Mouse (Mus musculus) macrophage (primary cell): Measurements from ENCODE around the gene G6pc. TPM values are rescaled to one million over a fixed set of nuclear protein-coding genes. Genes with fewer than 3 reads are reported as not detected.
"Not testable (repeated sequence)": the region's sequence is repeated elsewhere in the genome, so short reads cannot be mapped to it uniquely, and the experiment has no call there.

ENCODE experiments used
- H3K27ac ChIP-seq: fragments of 350-480 bp; formaldehyde crosslinking; 2 replicates; pipeline ENCODE4 v1.9.0; 2021
- H3K36me3 ChIP-seq: fragments of 350-480 bp; formaldehyde crosslinking; 2 replicates; pipeline ENCODE4 v1.9.0; 2021; ENCODE audit errors: inconsistent target
- H3K4me3 ChIP-seq: fragments of 350-480 bp; formaldehyde crosslinking; 2 replicates; pipeline ENCODE4 v1.9.0; 2021; ENCODE audit errors: inconsistent target
- H3K79me2 ChIP-seq: fragments of 350-480 bp; formaldehyde crosslinking; 2 replicates; pipeline ENCODE4 v1.9.0; 2021; ENCODE audit errors: inconsistent target
- WGBS: methylation state at CpG from one replicate; pipeline ENCODE4 v1.1.7; 2026; ENCODE audit warnings: inconsistent platforms; ENCODE audit not compliant: missing documents; 5-methylcytosine and 5-hydroxymethylcytosine counted together
- polyA plus RNA-seq: library from polyadenylated mRNA; stranded (reverse); fragments of 250-400 nt; gene quantifications from 3 replicates; pipeline ENCODE4 v1.2.4, GENCODE M21; 2018; ENCODE audit warnings: inconsistent platforms

The G6pc gene
- polyA plus RNA-seq, 1 experiment from 2014 or later = not detected

DNA sequence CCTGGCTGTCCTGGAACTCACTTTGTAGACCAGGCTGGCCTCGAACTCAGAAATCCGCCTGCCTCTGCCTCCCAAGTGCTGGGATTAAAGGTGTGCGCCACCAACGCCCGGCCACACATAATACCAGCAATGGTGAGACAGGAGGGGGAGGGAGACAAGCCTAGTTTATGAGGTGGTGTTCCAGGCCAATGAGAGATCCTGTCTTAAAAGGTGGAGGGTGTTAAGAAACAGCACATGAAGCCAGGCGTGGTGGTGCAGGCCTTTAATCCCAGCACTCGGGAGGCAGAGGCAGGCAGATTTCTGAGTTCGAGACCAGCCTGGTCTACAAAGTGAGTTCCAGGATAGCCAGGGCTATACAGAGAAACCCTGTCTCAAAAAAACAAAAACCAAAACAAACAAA lies 10.8 kb downstream of the G6pc start:
- H3K27ac ChIP-seq, H3K79me2 ChIP-seq, H3K36me3 ChIP-seq, H3K4me3 ChIP-seq: not testable (repeated sequence)
- 100% methylated on average over 6 of the region's 8 CpGs for WGBS

DNA sequence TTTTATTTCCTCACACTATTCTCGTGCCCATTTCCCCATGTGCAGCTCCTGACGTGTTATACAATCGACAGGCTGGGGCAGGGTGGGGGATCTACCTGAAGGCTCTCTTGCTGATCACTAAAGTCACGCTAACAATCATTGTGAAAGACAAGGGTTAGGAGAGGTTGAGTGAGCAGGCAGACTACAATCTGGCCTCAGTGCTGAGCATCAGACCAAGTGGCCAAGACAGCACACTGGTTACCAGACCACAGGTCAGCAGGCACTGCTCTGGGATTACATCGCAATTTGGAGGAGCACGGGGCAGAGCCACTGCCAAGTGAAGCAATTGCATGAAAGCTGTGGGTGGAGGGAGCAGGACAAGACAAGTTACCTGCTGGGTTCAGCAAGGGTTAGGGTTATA lies 11.6 kb downstream of the G6pc start:
- no peak overlapping the region for H3K4me3 ChIP-seq
- H3K79me2 ChIP-seq = no peaks in the 10 kb centered on the region
- WGBS = 76% methylated on average over 6 of the region's 6 CpGs
- no peak overlapping the region for H3K27ac ChIP-seq
- H3K36me3 ChIP-seq = no peaks in the 10 kb centered on the region

GRCm38 (mm10) chr11:101381817-101382216 lies 14.5 kb downstream of the G6pc start:
- H3K27ac ChIP-seq = no peak overlapping the region
- 51% methylated on average over 4 of the region's 4 CpGs for WGBS
- no peak overlapping the region for H3K4me3 ChIP-seq
- no peaks in the 10 kb centered on the region for H3K79me2 ChIP-seq
- no peaks in the 10 kb centered on the region for H3K36me3 ChIP-seq

- 5% methylated on average over 8 of the region's 8 CpGs for WGBS
- H3K4me3 ChIP-seq = no peak overlapping the region
- H3K27ac ChIP-seq = no peak overlapping the region
- no peaks in the 10 kb centered on the region for H3K36me3 ChIP-seq
- H3K79me2 ChIP-seq = no peaks in the 10 kb centered on the region
Measured at GRCm38 (mm10) chr11:101395110-101395509, 27.7 kb downstream of the G6pc start.

DNA sequence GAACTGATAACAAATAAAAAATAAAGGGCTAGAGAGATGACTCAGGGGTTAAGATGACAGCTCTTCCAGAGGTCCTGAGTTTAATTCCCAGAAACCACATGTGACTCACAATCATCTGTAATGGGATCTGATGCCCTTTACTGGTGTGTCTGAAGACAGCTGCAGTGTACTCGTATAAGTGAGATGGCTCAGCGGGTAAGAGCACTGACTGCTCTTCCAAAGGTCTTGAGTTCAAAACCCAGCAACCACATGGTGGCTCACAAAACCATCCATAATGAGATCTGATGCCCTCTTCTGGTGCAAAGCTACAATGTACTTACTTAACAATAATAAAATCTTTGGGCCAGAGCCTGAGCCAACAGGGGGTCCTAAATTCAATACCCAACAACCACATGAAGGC lies 47.9 kb downstream of the G6pc start:
- WGBS = 100% methylated on average over 2 of the region's 2 CpGs
- H3K27ac ChIP-seq = no peak overlapping the region
- H3K36me3 ChIP-seq = 0 out of 2 replicates have a peak, but pooled peaks cover 15% of the 10 kb centered on the region
- no peak overlapping the region for H3K4me3 ChIP-seq
- no peaks in the 10 kb centered on the region; the same call in 1 of the 2 replicates for H3K79me2 ChIP-seq

DNA sequence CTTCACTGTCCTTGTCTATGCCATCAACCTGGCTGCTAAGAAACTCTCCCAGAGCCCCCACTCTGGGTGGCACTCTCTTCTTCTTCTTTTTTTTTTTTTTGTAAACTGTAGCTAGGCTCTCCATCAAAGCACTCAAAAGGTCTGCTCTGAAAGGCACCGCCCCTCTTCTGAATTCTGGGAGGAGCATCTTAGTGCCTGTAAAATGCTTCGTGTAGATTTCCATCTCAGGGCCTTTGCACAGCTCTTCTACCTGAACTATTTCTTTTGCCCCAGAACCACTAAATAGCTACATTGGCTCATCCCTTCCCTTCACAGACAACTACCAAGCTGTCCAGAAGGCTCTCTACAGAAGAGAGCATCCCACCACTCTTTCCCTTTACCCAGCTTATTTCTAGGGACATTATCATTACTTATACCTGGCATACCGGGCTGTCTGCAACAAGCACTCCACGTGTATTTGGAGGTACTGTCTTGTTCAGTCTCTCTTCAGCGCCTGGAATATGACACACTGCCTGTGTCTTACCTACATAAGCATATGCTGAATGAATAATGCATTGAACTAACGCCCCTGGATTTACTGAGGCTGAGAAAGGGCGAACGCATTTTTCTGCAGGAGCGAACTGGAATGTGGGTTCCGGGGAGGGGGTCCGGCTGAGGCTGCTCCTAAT lies 49.2 kb downstream of the G6pc start:
- Histone ChIP-seq H3K79me2 (no peaks in the 10 kb centered on the region; the same call in 1 of the 2 replicates), H3K27ac (peak overlapping the region; percentile 21; the same call in 1 of the 2 replicates), H3K36me3 (0 out of 2 replicates have a peak, but pooled peaks cover 7% of the 10 kb centered on the region), H3K4me3 (peak overlapping the region; percentile 78)
- 3% methylated on average over 11 of the region's 11 CpGs for WGBS

DNA sequence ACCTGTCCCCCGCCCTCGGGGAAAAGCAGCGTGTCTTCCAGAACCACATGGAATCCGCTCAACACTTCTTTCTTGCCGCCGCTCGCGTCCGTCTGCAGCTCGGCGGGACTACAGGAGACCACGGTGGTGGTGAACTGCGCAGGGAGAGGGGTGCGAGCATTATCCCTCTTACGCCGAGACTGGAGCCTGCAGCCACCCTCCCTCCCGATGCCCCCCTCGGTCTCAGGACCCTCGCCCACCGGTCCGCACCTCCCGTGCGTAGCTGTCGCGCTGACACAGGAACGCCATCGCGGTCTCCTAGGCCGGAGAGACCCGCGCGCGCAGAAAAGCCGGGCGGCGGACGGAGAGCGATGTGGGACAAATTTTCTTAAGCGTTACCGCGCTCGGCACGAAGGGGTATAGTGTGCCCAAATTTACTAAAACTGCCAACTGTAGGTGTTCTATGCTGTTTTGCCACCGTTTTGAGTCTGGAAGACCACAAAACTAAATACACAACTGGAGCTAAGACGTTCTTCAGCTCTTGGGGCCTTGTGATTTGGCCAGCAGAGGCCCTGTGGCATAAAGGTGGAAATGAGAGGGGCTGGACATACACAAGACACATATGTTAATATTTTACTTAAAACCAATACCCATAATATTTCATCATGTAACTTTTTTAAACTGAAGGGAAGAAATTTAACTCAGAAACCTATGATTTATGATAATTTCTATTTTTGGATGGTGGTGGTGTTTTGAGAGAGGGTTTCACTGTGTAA lies 49.9 kb downstream of the G6pc start, which contains the start of gene Aarsd1:
TSS of gene Aarsd1 (minus strand) at position 515 of the 755 bp plus-strand sequence.
- 2% methylated on average over 39 of the region's 45 CpGs for WGBS
- H3K27ac ChIP-seq = peak within 1 kb of the TSS; percentile 21; the same call in 1 of the 2 replicates
- H3K79me2 ChIP-seq = no peaks in the 10 kb centered on the region; the same call in 1 of the 2 replicates
- H3K36me3 ChIP-seq = 0 out of 2 replicates have a peak, but pooled peaks cover under 1% of the 10 kb centered on the region
- peak within 1 kb of the TSS; percentile 78 for H3K4me3 ChIP-seq

GRCm38 (mm10) chr11:101418991-101419390 lies 51.6 kb downstream of the G6pc start:
- no peak overlapping the region for H3K27ac ChIP-seq
- WGBS = 86% methylated on average over 6 of the region's 6 CpGs

GRCm38 (mm10) chr11:101419610-101420009 lies 52.2 kb downstream of the G6pc start:
- H3K4me3 ChIP-seq = no peak overlapping the region
- H3K27ac ChIP-seq = no peak overlapping the region
- WGBS = 88% methylated on average over 3 of the region's 3 CpGs
- H3K79me2 ChIP-seq = no peaks in the 10 kb centered on the region; the same call in 1 of the 2 replicates
- no peaks in the 10 kb centered on the region for H3K36me3 ChIP-seq

More at GRCm38 (mm10) chr11:101418991-101419390, 51.6 kb downstream of the G6pc start:
- Histone ChIP-seq H3K4me3 (no peak overlapping the region), H3K36me3 (no peaks in the 10 kb centered on the region), H3K79me2 (no peaks in the 10 kb centered on the region; the same call in 1 of the 2 replicates)

- Histone ChIP-seq H3K27ac (no peak overlapping the region), H3K4me3 (no peak overlapping the region), H3K36me3 (no peaks in the 10 kb centered on the region), H3K79me2 (no peaks in the 10 kb centered on the region; the same call in 1 of the 2 replicates)
- 97% methylated on average over 3 of the region's 5 CpGs for WGBS
Measured at GRCm38 (mm10) chr11:101420148-101420547, 52.8 kb downstream of the G6pc start.

DNA sequence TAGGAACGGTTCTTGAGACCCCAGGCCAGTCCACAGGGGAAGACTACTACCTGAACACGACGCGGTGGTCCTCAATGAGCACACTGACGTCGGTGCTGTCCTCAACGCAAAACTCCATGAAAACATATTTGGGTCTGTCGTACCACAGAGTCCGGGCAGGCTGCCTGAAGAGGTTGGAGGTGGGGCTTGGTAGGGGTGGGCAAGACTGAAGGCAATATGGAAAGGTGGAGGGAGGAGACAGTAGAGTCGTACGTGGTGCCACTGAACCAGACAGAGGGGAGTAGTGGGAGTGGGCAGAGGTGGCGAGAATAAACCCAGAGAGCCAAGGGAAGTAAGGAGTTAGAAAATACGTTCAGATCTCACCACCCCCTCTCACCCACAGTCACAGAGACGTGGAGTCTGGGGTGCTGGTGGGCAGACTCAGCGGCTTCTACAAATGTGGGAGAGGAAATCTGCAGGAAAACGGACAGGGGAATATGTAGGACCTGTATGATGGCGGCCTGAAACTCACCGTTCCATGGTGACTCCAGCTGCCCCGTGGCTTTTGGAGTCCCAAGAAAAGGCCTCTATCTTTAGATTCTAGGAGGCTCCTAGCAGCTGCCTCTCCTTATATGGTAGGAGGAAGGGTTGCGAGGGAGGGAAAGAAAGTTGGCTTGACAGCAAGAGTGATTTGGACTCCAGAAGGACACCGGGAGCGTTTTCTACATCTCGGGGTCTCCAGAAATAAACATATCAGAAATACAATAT lies 56.9 kb downstream of the G6pc start, which contains the start of gene Gm27029:
TSS of gene Gm27029 (minus strand) at position 692 of the 747 bp plus-strand sequence.
- H3K4me3 ChIP-seq = peak within 1 kb of the TSS; percentile 64
- 9% methylated on average over 23 of the region's 23 CpGs for WGBS
- H3K79me2 ChIP-seq = peaks cover 34% of the 10 kb centered on the region
- peaks cover 3% of the 10 kb centered on the region; the same call in 1 of the 2 replicates for H3K36me3 ChIP-seq
- peak within 1 kb of the TSS; percentile 65 for H3K27ac ChIP-seq

- H3K4me3 ChIP-seq = peak within 1 kb of the TSS; percentile 64
- peak within 1 kb of the TSS; percentile 65 for H3K27ac ChIP-seq
- H3K36me3 ChIP-seq = peaks cover 12% of the 10 kb centered on the region
- H3K79me2 ChIP-seq = peaks cover 34% of the 10 kb centered on the region
- WGBS = under 1% methylated on average over 79 of the region's 81 CpGs
Measured at GRCm38 (mm10) chr11:101424925-101425813, 57.8 kb downstream of the G6pc start, which contains the start of the genes Rundc1 and Ptges3l. Gene Rundc1 (plus strand): TSS chr11:101425085. Gene Ptges3l (minus strand): TSS chr11:101425333.

DNA sequence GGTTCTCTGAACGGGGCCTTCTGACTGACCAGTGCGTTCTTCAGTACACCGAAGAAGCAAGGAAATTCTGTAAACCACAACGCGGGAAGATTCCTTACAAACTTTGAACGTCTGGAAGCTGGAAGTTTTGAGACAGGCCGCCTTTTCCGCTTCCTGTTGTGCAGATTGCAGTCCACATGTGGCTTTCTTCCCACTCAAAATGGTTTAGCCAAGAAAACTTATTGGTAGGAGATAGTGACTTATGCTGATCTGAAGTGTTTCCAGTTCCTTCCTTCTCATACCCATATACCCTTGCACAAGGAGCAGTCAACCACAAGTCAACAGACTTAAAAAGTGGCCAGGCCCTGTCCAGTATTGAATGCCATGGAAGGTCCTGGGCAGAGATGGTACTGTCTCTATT lies 58.8 kb downstream of the G6pc start:
- Histone ChIP-seq H3K4me3 (peak overlapping the region; percentile 64; the same call in 1 of the 2 replicates), H3K36me3 (peaks cover 22% of the 10 kb centered on the region), H3K27ac (no peak overlapping the region), H3K79me2 (peaks cover 34% of the 10 kb centered on the region)
- 55% methylated on average over 8 of the region's 8 CpGs for WGBS
